Mouse (Mus musculus) lung, adult 18-20 months (tissue): ENCODE measurements at regions not wholly inside any gene's neighbourhood (a gene's known extent, or its start where the extent isn't known, plus 50 kb on each side); places are given as distances from the start of the nearest gene placed in this dataset.

Source experiments
- DNase-seq, 2 experiments: peaks; one replicate each; pipeline ENCODE4 v3.0.0; 2022; ENCODE audit warnings: mixed read lengths in 2 of 2

GRCm38 (mm10) chr19:56190222-56190621 lies 96.7 kb upstream of the Habp2 start:
- no peak for DNase-seq

GRCm38 (mm10) chr19:56198474-56199236 lies 88.3 kb upstream of the Habp2 start:
- peak; percentile 17 to 41 for DNase-seq

- DNase-seq, result no peak
These were observed 87.4 kb upstream of the Habp2 start for GRCm38 (mm10) chr19:56199401-56200150.

- DNase-seq, result no peak
These were observed 85.8 kb upstream of the Habp2 start for GRCm38 (mm10) chr19:56201007-56201682.

DNA sequence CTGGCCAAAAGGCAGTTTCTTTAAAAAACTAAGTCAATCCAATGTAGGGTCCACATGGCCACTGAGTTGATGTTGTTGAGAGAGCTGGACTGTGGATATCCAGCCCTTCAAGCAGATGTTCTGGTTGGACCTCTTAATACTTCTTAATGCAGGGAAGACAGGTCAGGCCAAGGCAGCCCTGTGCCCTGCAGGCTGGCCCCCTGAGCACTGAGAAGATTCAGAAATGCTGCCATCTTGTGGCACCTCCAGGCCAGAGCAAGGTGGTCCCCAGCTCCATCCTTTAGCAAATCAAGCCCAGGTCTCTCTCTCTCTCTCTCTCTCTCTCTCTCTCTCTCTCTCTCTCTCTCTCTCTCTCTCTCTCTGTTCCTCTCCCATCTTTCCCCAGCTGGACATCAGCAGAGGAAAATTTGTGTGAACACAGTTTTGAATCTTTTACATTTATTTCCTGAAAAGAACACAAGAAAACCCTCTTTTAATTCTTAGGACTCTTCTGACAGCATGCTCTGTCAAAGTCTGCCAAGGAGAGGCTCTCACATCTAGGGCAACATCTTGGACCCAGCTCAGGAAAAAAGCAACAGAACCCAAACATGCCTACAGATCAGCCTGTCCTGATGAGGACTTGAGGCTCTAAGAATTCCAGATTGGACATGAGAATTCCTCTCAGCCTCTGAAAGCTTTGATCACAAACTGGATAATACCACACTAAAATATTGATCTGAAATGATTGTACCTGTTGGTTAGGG lies 85.0 kb upstream of the Habp2 start:
- DNase-seq, result peak in 1 of 2 experiments; percentile 14

DNA sequence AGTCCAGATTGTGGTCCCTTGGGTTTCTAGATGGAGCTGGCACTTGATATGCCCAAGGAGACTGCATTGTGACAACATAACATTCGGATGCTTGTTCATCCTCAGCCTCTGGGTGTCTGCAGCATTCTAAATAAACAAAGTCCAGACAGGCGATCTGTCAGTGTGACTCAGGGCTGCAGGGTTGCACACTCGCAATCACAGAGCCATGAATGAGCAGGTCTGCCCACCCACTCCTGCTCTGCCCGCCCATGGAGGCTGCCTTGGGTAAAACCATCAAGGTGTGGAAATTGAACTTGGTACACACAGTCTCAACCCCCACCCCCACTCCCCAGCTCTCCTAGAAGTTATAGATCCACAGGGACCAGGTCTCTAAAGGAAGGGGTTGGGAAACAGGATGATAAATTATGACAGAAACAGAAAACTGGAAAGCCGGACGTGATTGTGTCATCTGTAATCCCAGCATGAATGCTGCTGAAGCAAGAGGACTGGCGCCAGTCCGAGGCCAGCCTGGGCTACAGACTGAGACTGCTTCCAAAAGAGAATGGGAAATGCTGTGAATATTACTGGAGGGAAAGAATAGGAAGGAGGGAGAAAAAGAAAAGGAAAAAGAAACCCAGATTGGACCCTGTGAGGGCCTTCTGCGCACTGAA lies 84.3 kb upstream of the Habp2 start:
- no peak for DNase-seq

- no peak for DNase-seq
These were observed 68.4 kb upstream of the Habp2 start for GRCm38 (mm10) chr19:56218536-56218935.

GRCm38 (mm10) chr19:56220724-56221407 lies 66.1 kb upstream of the Habp2 start:
- no peak for DNase-seq

DNA sequence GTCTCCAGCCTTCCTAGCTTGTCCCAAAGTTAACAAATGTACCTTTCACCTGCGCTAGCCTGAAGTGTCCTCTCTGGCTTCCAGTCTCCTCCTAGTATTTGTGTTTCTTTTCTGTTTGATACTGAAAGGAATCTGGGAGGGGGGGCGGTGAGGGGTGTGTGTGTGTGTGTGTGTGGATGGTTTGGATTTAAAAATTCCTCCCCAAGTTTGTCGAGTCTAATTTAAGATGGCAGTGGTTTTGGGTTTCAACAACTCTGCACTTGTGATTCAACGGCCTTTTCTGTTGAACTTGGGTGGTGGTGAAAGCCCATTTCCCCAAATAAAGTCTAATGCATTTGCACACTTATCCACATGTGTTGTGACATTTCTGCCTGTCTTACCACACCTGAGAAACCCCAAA lies 64.4 kb upstream of the Habp2 start:
- no peak for DNase-seq

DNA sequence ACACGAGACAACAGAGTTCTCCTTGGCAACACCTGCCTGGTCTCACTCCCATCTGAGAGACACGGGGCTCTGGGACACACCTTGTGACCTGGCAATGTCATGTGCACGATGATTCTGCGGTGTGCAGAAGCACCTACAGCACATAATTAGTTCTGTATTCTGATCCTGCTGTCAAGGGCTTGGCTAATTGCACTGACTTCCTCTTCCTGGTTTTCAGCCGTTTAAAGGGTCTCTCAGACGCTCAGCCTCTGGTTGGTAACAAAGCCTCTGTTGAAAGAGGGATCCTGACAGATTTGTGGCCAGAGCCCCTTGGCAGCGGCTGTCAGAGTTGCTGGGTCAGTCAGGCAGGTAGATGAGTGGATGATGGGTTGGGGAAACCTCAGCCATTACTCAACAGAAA lies 61.9 kb upstream of the Habp2 start:
- DNase-seq, result no peak

DNA sequence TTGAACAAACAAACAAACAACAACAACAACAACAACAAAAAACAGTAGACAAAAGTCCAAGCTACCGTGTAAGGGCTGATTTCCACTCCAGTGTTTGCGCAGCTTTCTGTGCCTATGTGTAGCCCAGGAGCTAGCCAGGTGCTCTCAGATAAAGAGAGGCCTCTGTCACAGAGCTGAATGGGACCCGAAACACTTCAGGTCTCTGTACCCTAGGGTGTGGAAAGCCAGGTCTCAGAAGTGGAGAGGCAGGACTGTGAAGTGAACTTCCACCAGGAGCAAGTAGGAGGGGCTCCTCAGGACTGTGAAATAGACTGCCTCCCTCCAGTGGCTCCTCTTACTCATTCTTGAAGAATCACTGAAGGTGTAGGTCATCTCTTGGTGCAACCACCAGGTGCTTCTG lies 61.4 kb upstream of the Habp2 start:
- DNase-seq, result peak in 1 of 2 experiments; percentile 32

DNA sequence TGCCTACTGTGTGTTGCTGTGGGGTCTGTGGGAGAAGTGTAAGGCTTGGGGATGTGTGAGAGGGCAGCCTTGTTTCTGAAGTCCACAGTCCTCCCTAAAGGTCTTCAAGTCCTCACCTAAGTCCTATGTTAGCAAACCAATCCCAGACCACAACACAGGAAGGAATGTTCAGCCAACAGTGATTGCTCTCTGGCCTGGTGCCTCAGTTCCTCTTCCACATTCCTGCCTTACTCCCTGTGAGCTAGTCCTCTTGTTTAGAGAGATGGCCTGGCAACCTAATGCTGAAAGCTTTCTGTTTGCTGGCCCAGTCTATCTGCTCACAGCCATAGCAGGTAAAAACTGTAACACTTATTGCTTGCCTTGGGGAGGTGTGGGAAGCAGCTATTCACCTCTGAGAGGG lies 58.4 kb upstream of the Habp2 start:
- no peak for DNase-seq

DNA sequence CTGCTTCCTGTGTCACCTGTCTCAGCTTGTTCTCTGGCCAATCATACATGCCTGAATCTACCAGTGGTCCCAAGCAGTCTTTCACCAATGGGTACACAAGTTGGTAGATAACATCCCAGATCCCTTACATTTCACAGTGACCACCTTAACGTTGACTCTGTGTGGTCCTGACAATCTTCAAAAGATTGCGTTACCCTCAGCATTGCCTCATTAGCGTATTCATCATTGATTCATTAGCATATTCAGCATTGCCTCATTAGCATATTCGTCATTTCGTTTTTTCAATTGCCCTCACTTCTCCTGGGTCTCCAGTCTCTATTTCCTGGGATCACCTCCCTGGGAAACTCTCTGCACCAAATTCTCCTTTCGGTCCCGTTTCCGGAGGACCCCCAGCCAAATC lies 55.5 kb upstream of the Habp2 start:
- DNase-seq, result no peak

DNA sequence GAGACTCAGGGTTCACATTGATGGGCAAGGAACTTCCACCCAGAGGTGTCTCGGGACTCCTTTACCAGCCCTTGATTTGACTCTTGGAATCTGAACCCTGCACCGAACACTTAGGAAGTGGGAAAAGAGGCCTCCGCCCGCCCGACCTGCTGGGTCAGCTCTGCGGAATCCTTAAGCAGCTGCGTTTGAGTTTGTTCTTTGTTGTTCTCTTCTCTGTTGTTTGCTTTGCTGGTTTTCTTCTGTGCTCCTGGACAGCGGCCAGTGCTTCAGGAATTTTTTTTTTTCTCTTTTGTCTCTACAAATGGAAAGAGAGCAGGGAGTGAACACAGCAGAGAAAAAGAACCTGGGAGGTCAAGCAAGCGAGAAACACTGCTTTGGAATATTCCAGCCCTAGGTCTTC lies 55.1 kb upstream of the Habp2 start:
- DNase-seq, result peak; percentile 18 to 32

DNA sequence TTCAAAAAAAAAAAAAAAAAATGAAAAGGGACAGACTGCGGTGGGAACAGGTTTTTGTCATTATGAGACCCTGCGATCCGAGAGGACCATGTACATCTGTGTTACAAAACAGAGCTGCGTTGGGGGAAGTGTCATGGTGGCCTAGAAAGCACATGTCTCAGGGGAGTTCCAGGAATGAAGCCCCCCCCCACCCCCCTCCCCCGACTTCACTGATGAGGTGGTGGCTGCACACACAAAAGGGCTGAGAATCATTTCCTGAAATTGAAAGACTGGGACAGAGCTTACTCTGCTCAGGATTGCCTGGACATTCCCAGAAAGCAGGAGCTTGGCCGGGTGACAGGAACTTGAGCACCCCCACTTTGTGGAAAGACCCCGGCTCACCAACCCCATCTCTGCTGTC lies 54.7 kb upstream of the Habp2 start:
- DNase-seq, result no peak

DNA sequence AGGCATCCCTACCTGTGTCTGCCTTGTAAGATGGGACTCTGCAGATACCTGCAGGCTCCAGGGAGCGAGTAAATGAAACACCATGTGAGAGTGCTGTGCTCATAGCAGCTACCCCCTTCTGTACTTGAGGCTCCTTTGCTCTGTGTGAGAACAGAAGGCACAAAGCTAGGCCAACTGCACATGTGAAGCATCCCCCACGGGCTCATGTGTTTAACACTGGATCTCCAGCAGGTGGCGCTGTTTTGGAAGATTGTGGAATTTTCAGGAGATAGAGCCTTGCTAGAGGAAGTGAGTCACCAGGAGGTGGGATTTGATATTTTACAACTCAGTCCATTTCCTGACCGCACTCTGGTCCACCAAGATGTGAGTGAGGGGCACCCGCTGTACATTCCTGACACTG lies 54.0 kb upstream of the Habp2 start:
- no peak for DNase-seq

DNA sequence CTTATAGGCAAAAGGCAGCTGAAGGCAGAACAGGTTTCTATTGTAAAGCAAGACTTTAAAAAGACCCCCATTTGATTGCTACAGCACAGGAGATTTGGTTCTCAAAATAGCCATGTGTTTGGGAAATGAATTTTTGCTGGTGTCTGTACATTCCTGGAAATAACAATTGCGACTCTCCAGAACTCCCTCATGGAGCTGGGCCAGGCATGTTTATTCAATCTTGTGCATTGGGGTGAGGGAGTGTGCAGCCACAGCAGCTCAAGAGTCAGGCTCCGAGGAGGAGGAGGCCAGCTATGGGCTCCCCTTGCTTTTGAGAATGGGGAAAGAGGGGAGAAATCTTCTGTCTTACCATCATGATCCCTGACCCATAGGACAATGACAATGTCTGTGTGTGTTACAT lies 51.9 kb upstream of the Habp2 start:
- no peak for DNase-seq
